Mouse (Mus musculus) myocyte (in vitro differentiated cells): ENCODE measurements at regions not wholly inside any gene's neighbourhood (a gene's known extent, or its start where the extent isn't known, plus 50 kb on each side); places are given as distances from the start of the nearest gene placed in this dataset.

Experiments
- H3K27me3 ChIP-seq: one replicate; pipeline ENCODE4 v1.6.1; 2011; ENCODE audit not compliant: control insufficient read depth, insufficient read depth, insufficient read length
- H3K36me3 ChIP-seq: one replicate; pipeline ENCODE4 v1.6.1; 2011; ENCODE audit not compliant: control insufficient read depth, insufficient read depth
- H3K4me2 ChIP-seq: one replicate; pipeline ENCODE4 v1.6.1; 2011; ENCODE audit warnings: low read depth, control low read depth
- H3K4me3 ChIP-seq: one replicate; pipeline ENCODE4 v1.5.1; 2011; ENCODE audit warnings: mild to moderate bottlenecking, control low read depth, moderate library complexity
- H3K79me2 ChIP-seq: one replicate; pipeline ENCODE4 v1.6.1; 2011; ENCODE audit not compliant: control insufficient read depth, insufficient read depth
- H3ac ChIP-seq: one replicate; pipeline ENCODE4 v1.6.1; 2011; ENCODE audit not compliant: control insufficient read depth, insufficient read length
- CEBPB ChIP-seq: IDR thresholded peaks from 2 replicates; pipeline ENCODE4 v1.6.1; 2011; ENCODE audit warnings: mild to moderate bottlenecking, moderate library complexity; ENCODE audit not compliant: poor library complexity, insufficient read depth, severe bottlenecking
- E2F4 ChIP-seq: IDR thresholded peaks from one replicate; pipeline ENCODE4 v1.6.1; 2011; ENCODE audit warnings: mild to moderate bottlenecking, control low read depth, moderate library complexity; ENCODE audit not compliant: insufficient read depth
- MAX ChIP-seq: IDR thresholded peaks from one replicate; pipeline ENCODE4 v1.6.1; 2011; ENCODE audit warnings: low read depth, mild to moderate bottlenecking, control low read depth
- MYOD1 ChIP-seq, 3 experiments: IDR thresholded peaks; one replicate each; pipeline ENCODE4 v1.6.1; 2011; ENCODE audit warnings: control low read depth in 2 of 3, low read depth in 2 of 3, mild to moderate bottlenecking in 2 of 3, moderate library complexity in 1 of 3; ENCODE audit not compliant: insufficient read length in 2 of 3, control insufficient read depth in 1 of 3
- MYOG ChIP-seq, 3 experiments: IDR thresholded peaks; one replicate each; pipeline ENCODE4 v1.6.1; 2011; ENCODE audit warnings: control low read depth in 2 of 3, low read depth in 2 of 3, mild to moderate bottlenecking in 2 of 3; ENCODE audit not compliant: insufficient read length in 2 of 3, control insufficient read depth in 1 of 3, insufficient read depth in 1 of 3
- POLR2A ChIP-seq: IDR thresholded peaks from one replicate; pipeline ENCODE4 v1.6.1; 2011; ENCODE audit warnings: low read depth, mild to moderate bottlenecking, control low read depth, moderate library complexity; ENCODE audit not compliant: insufficient read length
- POLR2AphosphoS2 ChIP-seq: IDR thresholded peaks from one replicate; pipeline ENCODE4 v1.6.1; 2011; ENCODE audit warnings: low read depth, control low read depth; ENCODE audit not compliant: insufficient read length
- REST ChIP-seq: IDR thresholded peaks from one replicate; pipeline ENCODE4 v1.6.1; 2011; ENCODE audit warnings: mild to moderate bottlenecking, control low read depth, moderate library complexity; ENCODE audit not compliant: insufficient read depth, insufficient read length
- SRF ChIP-seq: IDR thresholded peaks from one replicate; pipeline ENCODE4 v1.6.1; 2011; ENCODE audit warnings: low read depth; ENCODE audit not compliant: control insufficient read depth, insufficient read length
- TCF12 ChIP-seq: IDR thresholded peaks from one replicate; pipeline ENCODE4 v1.6.1; 2011; ENCODE audit warnings: mild to moderate bottlenecking, control low read depth; ENCODE audit not compliant: poor library complexity, insufficient read depth, severe bottlenecking
- TCF3 ChIP-seq: IDR thresholded peaks from one replicate; pipeline ENCODE4 v1.6.1; 2011; ENCODE audit warnings: low read depth, control low read depth; ENCODE audit not compliant: insufficient read length
- USF1 ChIP-seq: IDR thresholded peaks from one replicate; pipeline ENCODE4 v1.6.1; 2011; ENCODE audit warnings: low read depth, mild to moderate bottlenecking, control low read depth, moderate library complexity

- Histone ChIP-seq H3K36me3 (no peaks in the 10 kb centered on the region), H3ac (no peak overlapping the region), H3K4me3 (no peak overlapping the region), H3K4me2 (no peak overlapping the region), H3K27me3 (no peaks in the 10 kb centered on the region), H3K79me2 (no peaks in the 10 kb centered on the region)
- TF ChIP-seq CEBPB (no peak), POLR2A (no peak), E2F4 (no peak), MYOD1 (IDR thresholded peaks at IDR 0.05; ENCODE audit: control insufficient read depth in 1 of 3, insufficient read length in 2 of 3, low read depth in 2 of 3) (no peak), TCF3 (no peak), POLR2AphosphoS2 (no peak), MAX (no peak), USF1 (no peak), MYOG (IDR thresholded peaks at IDR 0.05; ENCODE audit: control insufficient read depth in 1 of 3, insufficient read depth in 1 of 3, insufficient read length in 2 of 3, low read depth in 2 of 3) (no peak), TCF12 (no peak), SRF (no peak)
Observed at GRCm38 (mm10) chr17:49225255-49226015, 202.7 kb upstream of the Mocs1 start.

DNA sequence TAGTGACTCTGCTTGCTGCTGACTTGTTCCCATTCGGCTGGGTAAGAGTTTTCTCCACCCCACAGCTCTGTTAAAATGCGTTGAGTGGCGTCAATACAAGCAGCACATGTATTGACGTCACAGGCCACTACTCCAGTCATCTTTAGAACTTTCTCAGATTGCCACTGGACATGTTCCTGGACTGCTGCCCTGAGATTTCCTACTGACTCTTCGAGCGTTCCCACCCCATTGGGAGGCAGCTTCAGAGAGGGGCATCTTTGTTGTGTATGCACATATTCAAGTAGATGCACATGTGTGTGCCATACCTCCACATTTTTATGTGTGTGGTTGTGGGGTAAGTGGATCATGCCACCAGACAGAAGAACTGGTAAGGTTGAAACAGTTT is 202.2 kb upstream of the Mocs1 start:
- Histone ChIP-seq H3ac (no peak overlapping the region), H3K4me3 (no peak overlapping the region), H3K36me3 (no peaks in the 10 kb centered on the region), H3K27me3 (no peaks in the 10 kb centered on the region), H3K4me2 (no peak overlapping the region), H3K79me2 (no peaks in the 10 kb centered on the region)
- no peak for TF ChIP-seq E2F4
- no peak for TF ChIP-seq TCF3
- TF ChIP-seq POLR2A, result no peak
- TF ChIP-seq POLR2AphosphoS2, result no peak
- TF ChIP-seq USF1, result no peak
- TF ChIP-seq SRF, result no peak
- TF ChIP-seq MYOG (IDR thresholded peaks at IDR 0.05; ENCODE audit: control insufficient read depth in 1 of 3, insufficient read depth in 1 of 3, insufficient read length in 2 of 3, low read depth in 2 of 3), result no peak
- no peak for TF ChIP-seq MAX
- no peak for TF ChIP-seq TCF12
- no peak for TF ChIP-seq MYOD1 (IDR thresholded peaks at IDR 0.05; ENCODE audit: control insufficient read depth in 1 of 3, insufficient read length in 2 of 3, low read depth in 2 of 3)
- no peak for TF ChIP-seq CEBPB
- no peak for TF ChIP-seq REST

DNA sequence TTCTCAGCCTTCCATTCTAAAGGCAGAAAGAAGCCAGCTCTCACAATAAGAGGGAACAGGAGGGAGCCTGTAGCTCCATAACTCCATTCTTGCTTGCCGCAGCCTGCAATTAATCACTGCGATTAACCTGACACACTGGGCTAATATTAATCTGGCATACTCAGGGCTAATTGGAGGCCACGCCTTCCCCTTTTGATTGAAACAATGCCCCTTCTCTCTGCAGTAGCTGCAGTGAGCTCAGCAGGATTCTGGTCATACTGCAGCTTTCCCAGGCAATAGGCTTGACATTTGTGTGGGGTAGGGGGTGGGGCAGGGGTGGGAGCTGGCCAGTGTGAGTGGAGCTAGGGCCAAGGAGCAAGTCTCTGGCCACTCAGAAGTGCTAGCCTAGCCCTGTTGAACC is 196.9 kb upstream of the Mocs1 start:
- TF ChIP-seq MAX (no peak), TCF12 (no peak), E2F4 (no peak), MYOD1 (IDR thresholded peaks at IDR 0.05; ENCODE audit: control insufficient read depth in 1 of 3, insufficient read length in 2 of 3, low read depth in 2 of 3) (no peak), USF1 (no peak), REST (no peak), TCF3 (no peak), CEBPB (no peak), SRF (no peak), POLR2AphosphoS2 (no peak), MYOG (IDR thresholded peaks at IDR 0.05; ENCODE audit: control insufficient read depth in 1 of 3, insufficient read depth in 1 of 3, insufficient read length in 2 of 3, low read depth in 2 of 3) (no peak), POLR2A (no peak)
- no peaks in the 10 kb centered on the region for H3K27me3 ChIP-seq
- H3K79me2 ChIP-seq, result no peaks in the 10 kb centered on the region

GRCm38 (mm10) chr17:49240097-49240496 is 188.1 kb upstream of the Mocs1 start:
- no peaks in the 10 kb centered on the region for H3K36me3 ChIP-seq
- TF ChIP-seq POLR2A (no peak), TCF3 (no peak), E2F4 (no peak), CEBPB (no peak), USF1 (no peak), MAX (no peak), MYOD1 (IDR thresholded peaks at IDR 0.05; ENCODE audit: control insufficient read depth in 1 of 3, insufficient read length in 2 of 3, low read depth in 2 of 3) (no peak), REST (no peak), SRF (no peak), MYOG (IDR thresholded peaks at IDR 0.05; ENCODE audit: control insufficient read depth in 1 of 3, insufficient read depth in 1 of 3, insufficient read length in 2 of 3, low read depth in 2 of 3) (no peak)
- H3ac ChIP-seq, result no peak overlapping the region
- H3K4me3 ChIP-seq, result no peak overlapping the region
- no peak overlapping the region for H3K4me2 ChIP-seq
- H3K27me3 ChIP-seq, result no peaks in the 10 kb centered on the region
- H3K79me2 ChIP-seq, result no peaks in the 10 kb centered on the region

More for the DNA sequence above, 196.9 kb upstream of the Mocs1 start:
- H3K36me3 ChIP-seq, result no peaks in the 10 kb centered on the region
- H3K4me3 ChIP-seq, result no peak overlapping the region
- no peak overlapping the region for H3K4me2 ChIP-seq
- H3ac ChIP-seq, result no peak overlapping the region

- H3K4me3 ChIP-seq, result no peak overlapping the region
- H3K36me3 ChIP-seq, result no peaks in the 10 kb centered on the region
- H3K27me3 ChIP-seq, result no peaks in the 10 kb centered on the region
- no peak overlapping the region for H3K4me2 ChIP-seq
- TF ChIP-seq USF1 (no peak), TCF3 (no peak), TCF12 (no peak), MAX (no peak), POLR2A (no peak), REST (no peak), MYOD1 (IDR thresholded peaks at IDR 0.05; ENCODE audit: control insufficient read depth in 1 of 3, insufficient read length in 2 of 3, low read depth in 2 of 3) (no peak), POLR2AphosphoS2 (no peak), CEBPB (no peak), SRF (no peak), MYOG (IDR thresholded peaks at IDR 0.05; ENCODE audit: control insufficient read depth in 1 of 3, insufficient read depth in 1 of 3, insufficient read length in 2 of 3, low read depth in 2 of 3) (no peak), E2F4 (no peak)
- no peaks in the 10 kb centered on the region for H3K79me2 ChIP-seq
- no peak overlapping the region for H3ac ChIP-seq
Observed at GRCm38 (mm10) chr17:49243419-49243818, 184.7 kb upstream of the Mocs1 start.
